Mouse (Mus musculus) erythroblast, embryonic 14.5 days (primary cell): ENCODE data around the gene Cdk6. TPM values are rescaled to one million over a fixed set of nuclear protein-coding genes. Genes with fewer than 3 reads are reported as not detected.
"Not testable (repeated sequence)": the region's sequence is repeated elsewhere in the genome, so short reads cannot be mapped to it uniquely, and the experiment has no call there.

Experiments used
- H3K27me3 ChIP-seq: 2 replicates; pipeline ENCODE4 v1.6.1; 2012; ENCODE audit warnings: inconsistent platforms; ENCODE audit not compliant: control insufficient read depth
- H3K36me3 ChIP-seq: 2 replicates; pipeline ENCODE4 v1.6.1; 2012; ENCODE audit warnings: mild to moderate bottlenecking, inconsistent platforms; ENCODE audit not compliant: control insufficient read depth
- H3K4me1 ChIP-seq: 2 replicates; pipeline ENCODE4 v1.6.1; 2012; ENCODE audit warnings: inconsistent platforms; ENCODE audit not compliant: control insufficient read depth
- H3K4me3 ChIP-seq: replicated peaks from 2 replicates; pipeline ENCODE3; 2012; ENCODE audit warnings: moderate library complexity, mild to moderate bottlenecking, inconsistent platforms
- H3K9me3 ChIP-seq: 2 replicates; pipeline ENCODE4 v1.6.1; 2012; ENCODE audit warnings: low read length, inconsistent platforms, mixed read lengths; ENCODE audit not compliant: control insufficient read depth
- GATA1 ChIP-seq: IDR thresholded peaks from 2 replicates; pipeline ENCODE4 v1.6.1; 2012; ENCODE audit warnings: low read length, inconsistent platforms, mixed read lengths
- TAL1 ChIP-seq: IDR thresholded peaks from 3 replicates; pipeline ENCODE4 v1.6.1; 2012; ENCODE audit warnings: low read length, inconsistent platforms, mixed read lengths
- polyA plus RNA-seq: library from polyadenylated mRNA; stranded (reverse); fragments of >175 nt; gene quantifications from 2 replicates; pipeline ENCODE4 v1.2.3, GENCODE M21; 2012

Cdk6 gene
- polyA plus RNA-seq, 1 experiment: 0.03 TPM

GRCm38 (mm10) chr5:3512584-3512983 lies 171.3 kb downstream of the Cdk6 start:
- H3K9me3 ChIP-seq: no peaks in the 10 kb centered on the region
- peaks cover 26% of the 10 kb centered on the region for H3K4me1 ChIP-seq
- H3K27me3 ChIP-seq: no peaks in the 10 kb centered on the region
- H3K36me3 ChIP-seq: peaks cover 4% of the 10 kb centered on the region; the same call in 1 of the 2 replicates
- no peak overlapping the region for H3K4me3 ChIP-seq
- TF ChIP-seq GATA1 (no peak), TAL1 (no peak)

GRCm38 (mm10) chr5:3514901-3515311 lies 173.6 kb downstream of the Cdk6 start:
- H3K9me3 ChIP-seq: no peaks in the 10 kb centered on the region
- no peak for TF ChIP-seq GATA1
- TF ChIP-seq TAL1: no peak
- H3K4me1 ChIP-seq: peaks cover 26% of the 10 kb centered on the region
- peaks cover 10% of the 10 kb centered on the region; the same call in 1 of the 2 replicates for H3K36me3 ChIP-seq
- H3K4me3 ChIP-seq: no peak overlapping the region
- H3K27me3 ChIP-seq: no peaks in the 10 kb centered on the region

DNA sequence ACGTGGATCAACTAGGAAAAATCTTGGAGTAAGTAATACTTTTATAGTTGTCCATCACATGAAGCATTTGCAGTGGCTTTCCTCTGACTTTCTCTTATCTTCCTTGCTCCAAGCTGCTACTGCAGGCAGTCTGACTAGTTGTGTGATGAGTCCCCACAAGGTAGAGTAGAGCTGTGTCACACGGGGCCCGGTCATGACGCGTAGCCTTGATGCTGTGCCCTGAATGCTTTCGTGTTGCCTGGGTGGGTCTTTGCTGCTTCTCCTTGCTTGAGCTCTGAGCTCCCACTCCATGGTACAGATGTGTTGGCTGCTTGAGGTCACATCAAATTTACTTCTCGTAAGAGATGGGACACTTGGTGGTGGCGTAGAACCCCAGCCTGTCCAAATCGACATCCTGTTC lies 174.2 kb downstream of the Cdk6 start:
- no peak overlapping the region for H3K4me3 ChIP-seq
- peaks cover 13% of the 10 kb centered on the region; the same call in 1 of the 2 replicates for H3K36me3 ChIP-seq

DNA sequence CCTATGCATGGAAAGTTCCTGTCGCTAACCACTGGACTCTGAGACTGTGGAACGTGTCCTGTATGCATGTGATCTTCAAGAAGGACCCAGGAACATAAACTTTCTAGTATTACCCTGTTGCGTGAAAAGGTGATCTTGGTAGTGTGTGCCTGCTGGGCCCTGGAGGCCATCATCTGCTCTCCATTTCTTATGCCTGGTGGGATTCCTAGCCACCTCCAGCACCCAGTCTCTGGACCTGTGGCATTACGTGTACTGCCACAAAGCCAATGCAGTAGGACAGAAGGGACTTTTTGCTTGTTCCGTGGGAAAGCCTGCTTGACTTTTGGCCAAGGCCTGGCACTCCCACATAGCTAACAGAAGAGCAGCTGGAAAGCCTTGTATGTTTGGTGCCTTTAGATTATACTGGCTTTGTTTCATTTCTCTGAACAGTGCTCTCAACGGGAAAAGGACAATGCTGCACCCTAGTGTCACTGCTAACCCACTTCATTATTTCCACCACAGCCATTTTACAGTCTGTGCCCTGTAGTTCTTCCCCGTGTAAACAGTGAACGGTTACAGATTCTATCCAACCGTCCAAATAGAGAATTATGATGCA lies 175.3 kb downstream of the Cdk6 start:
- Histone ChIP-seq H3K4me3 (no peak overlapping the region), H3K4me1 (peaks cover 26% of the 10 kb centered on the region), H3K27me3 (no peaks in the 10 kb centered on the region), H3K36me3 (peaks cover 20% of the 10 kb centered on the region), H3K9me3 (no peaks in the 10 kb centered on the region)
- TF ChIP-seq TAL1 (no peak), GATA1 (no peak)

More for the DNA sequence above, 174.2 kb downstream of the Cdk6 start:
- Histone ChIP-seq H3K27me3 (no peaks in the 10 kb centered on the region), H3K9me3 (no peaks in the 10 kb centered on the region), H3K4me1 (peaks cover 26% of the 10 kb centered on the region)
- TF ChIP-seq TAL1: no peak
- TF ChIP-seq GATA1: no peak

GRCm38 (mm10) chr5:3520493-3521359 lies 179.4 kb downstream of the Cdk6 start:
- no peaks in the 10 kb centered on the region for H3K27me3 ChIP-seq
- TF ChIP-seq TAL1 (no peak), GATA1 (no peak)
- H3K9me3 ChIP-seq: no peaks in the 10 kb centered on the region
- no peak overlapping the region for H3K4me3 ChIP-seq
- peaks cover 1% of the 10 kb centered on the region for H3K4me1 ChIP-seq
- H3K36me3 ChIP-seq: peaks cover 22% of the 10 kb centered on the region

GRCm38 (mm10) chr5:3521741-3522140 lies 180.5 kb downstream of the Cdk6 start:
- Histone ChIP-seq H3K9me3 (no peaks in the 10 kb centered on the region), H3K4me3 (no peak overlapping the region), H3K4me1 (no peaks in the 10 kb centered on the region), H3K36me3 (peaks cover 21% of the 10 kb centered on the region), H3K27me3 (no peaks in the 10 kb centered on the region)
- no peak for TF ChIP-seq TAL1

GRCm38 (mm10) chr5:3522826-3523225 lies 181.5 kb downstream of the Cdk6 start:
- Histone ChIP-seq H3K4me1 (no peaks in the 10 kb centered on the region), H3K27me3 (no peaks in the 10 kb centered on the region), H3K36me3 (peaks cover 21% of the 10 kb centered on the region), H3K9me3 (no peaks in the 10 kb centered on the region), H3K4me3 (no peak overlapping the region)
- TF ChIP-seq TAL1 (no peak), GATA1 (no peak)

DNA sequence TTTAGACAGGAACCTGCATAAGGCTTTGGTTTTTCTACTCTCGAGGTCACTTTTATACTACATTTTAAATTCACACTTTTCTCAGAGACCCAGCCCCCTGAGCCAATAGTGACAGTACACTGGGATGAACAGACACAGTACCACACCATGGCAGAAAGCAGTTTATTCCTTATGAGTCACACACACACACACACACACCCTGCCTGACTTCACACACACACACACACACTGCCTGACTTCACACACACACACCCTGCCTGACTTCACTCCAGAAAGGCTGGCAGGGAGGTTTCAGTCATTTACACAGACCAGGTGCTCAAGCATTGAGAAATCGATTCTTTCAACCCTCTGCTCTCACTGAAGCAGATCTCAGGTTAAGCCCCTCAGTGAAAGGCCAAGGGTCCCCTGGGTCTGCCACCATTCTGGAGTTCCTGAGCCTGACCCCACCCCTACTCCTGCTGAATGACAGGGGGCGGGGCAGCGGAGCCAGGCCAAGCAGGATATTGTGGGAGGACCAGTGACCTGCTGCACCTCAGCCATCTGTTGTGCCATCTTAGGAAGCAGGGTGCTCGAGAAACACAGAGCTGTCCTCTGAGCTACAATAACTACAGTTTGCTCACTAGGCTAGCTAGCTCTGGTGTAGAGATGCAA lies 185.9 kb downstream of the Cdk6 start:
- Histone ChIP-seq H3K4me1 (no peaks in the 10 kb centered on the region), H3K36me3 (no peaks in the 10 kb centered on the region; the same call in 1 of the 2 replicates), H3K4me3 (no peak overlapping the region), H3K9me3 (no peaks in the 10 kb centered on the region), H3K27me3 (no peaks in the 10 kb centered on the region)
- TF ChIP-seq GATA1: no peak
- no peak for TF ChIP-seq TAL1

GRCm38 (mm10) chr5:3529585-3530189 lies 188.4 kb downstream of the Cdk6 start:
- Histone ChIP-seq H3K4me1 (no peaks in the 10 kb centered on the region), H3K9me3 (no peaks in the 10 kb centered on the region), H3K4me3 (no peak overlapping the region), H3K36me3 (no peaks in the 10 kb centered on the region; the same call in 1 of the 2 replicates), H3K27me3 (no peaks in the 10 kb centered on the region)
- TF ChIP-seq TAL1: no peak
- TF ChIP-seq GATA1: no peak

GRCm38 (mm10) chr5:3532048-3532447 lies 190.8 kb downstream of the Cdk6 start:
- H3K27me3 ChIP-seq, H3K9me3 ChIP-seq, H3K36me3 ChIP-seq, H3K4me3 ChIP-seq, H3K4me1 ChIP-seq: not testable (repeated sequence)
